Mouse (Mus musculus) E14TG2a.4 (cell line): Measurements from ENCODE around the gene Ier2.

Experiments used
- H3K27me3 ChIP-seq: 2 replicates; pipeline ENCODE4 v1.6.1; 2014; ENCODE audit warnings: low read length, control low read depth; ENCODE audit not compliant: insufficient read depth
- H3K36me3 ChIP-seq: 2 replicates; pipeline ENCODE4 v1.6.1; 2014; ENCODE audit warnings: low read length, control low read depth; ENCODE audit not compliant: insufficient read depth
- H3K4me1 ChIP-seq: replicated peaks from 2 replicates; pipeline ENCODE4 v1.6.1; 2014; ENCODE audit warnings: low read depth, low read length, control low read depth
- H3K4me3 ChIP-seq: replicated peaks from 2 replicates; pipeline ENCODE4 v1.5.1; 2014; ENCODE audit warnings: mild to moderate bottlenecking, low read length
- H3K9me3 ChIP-seq: 2 replicates; pipeline ENCODE4 v1.6.1; 2014; ENCODE audit warnings: low read length, control low read depth
- CTCF ChIP-seq: conservative IDR thresholded peaks from 2 replicates; pipeline ENCODE4 v1.5.1; 2014; ENCODE audit warnings: low read length
- NANOG ChIP-seq: IDR thresholded peaks from 2 replicates; pipeline ENCODE4 v1.6.1; 2014; ENCODE audit warnings: borderline replicate concordance, low read length, mixed read lengths
- POU5F1 ChIP-seq: IDR thresholded peaks from 2 replicates; pipeline ENCODE4 v1.6.1; 2014; ENCODE audit warnings: low read length, borderline replicate concordance

Ier2 gene

GRCm38 (mm10) chr8:84706610-84707266 lies 44.1 kb upstream of the Ier2 start:
- Histone ChIP-seq H3K9me3 (no peaks in the 10 kb centered on the region), H3K36me3 (no peaks in the 10 kb centered on the region), H3K4me3 (peak overlapping the region; percentile 66), H3K27me3 (peaks cover 80% of the 10 kb centered on the region), H3K4me1 (peaks cover 56% of the 10 kb centered on the region)
- TF ChIP-seq CTCF (no peak), NANOG (no peak), POU5F1 (no peak)

- TF ChIP-seq POU5F1 (no peak), NANOG (no peak), CTCF (no peak)
- no peaks in the 10 kb centered on the region for H3K36me3 ChIP-seq
- no peaks in the 10 kb centered on the region for H3K9me3 ChIP-seq
- peak overlapping the region; percentile 65; the same call in 1 of the 2 replicates for H3K4me3 ChIP-seq
- peaks cover 78% of the 10 kb centered on the region for H3K27me3 ChIP-seq
- peaks cover 57% of the 10 kb centered on the region for H3K4me1 ChIP-seq
These were observed 43.3 kb upstream of the Ier2 start for GRCm38 (mm10) chr8:84705960-84706359.

GRCm38 (mm10) chr8:84704867-84705831 lies 42.5 kb upstream of the Ier2 start:
- H3K4me3 ChIP-seq, result peak overlapping the region; percentile 65
- peaks cover 2% of the 10 kb centered on the region for H3K36me3 ChIP-seq
- H3K9me3 ChIP-seq, result no peaks in the 10 kb centered on the region
- H3K4me1 ChIP-seq, result peaks cover 63% of the 10 kb centered on the region
- TF ChIP-seq NANOG (no peak), CTCF (no peak), POU5F1 (no peak)
- H3K27me3 ChIP-seq, result peaks cover 77% of the 10 kb centered on the region

- H3K36me3 ChIP-seq, result peaks cover 10% of the 10 kb centered on the region
- H3K27me3 ChIP-seq, result peaks cover 77% of the 10 kb centered on the region
- H3K9me3 ChIP-seq, result no peaks in the 10 kb centered on the region
- peaks cover 71% of the 10 kb centered on the region for H3K4me1 ChIP-seq
- no peak for TF ChIP-seq POU5F1
- peak; percentile 74 for TF ChIP-seq CTCF
- H3K4me3 ChIP-seq, result peak overlapping the region; percentile 72
These were observed 41.7 kb upstream of the Ier2 start for GRCm38 (mm10) chr8:84704356-84704755.

GRCm38 (mm10) chr8:84703466-84704249 lies 41.0 kb upstream of the Ier2 start:
- TF ChIP-seq NANOG (no peak), CTCF (no peak), POU5F1 (no peak)
- H3K9me3 ChIP-seq, result no peaks in the 10 kb centered on the region
- H3K27me3 ChIP-seq, result peaks cover 72% of the 10 kb centered on the region

GRCm38 (mm10) chr8:84702963-84703465 lies 40.4 kb upstream of the Ier2 start:
- peaks cover 23% of the 10 kb centered on the region for H3K36me3 ChIP-seq
- TF ChIP-seq CTCF, result no peak
- H3K9me3 ChIP-seq, result no peaks in the 10 kb centered on the region
- no peak overlapping the region for H3K4me3 ChIP-seq
- peaks cover 69% of the 10 kb centered on the region for H3K4me1 ChIP-seq
- H3K27me3 ChIP-seq, result peaks cover 67% of the 10 kb centered on the region

More at GRCm38 (mm10) chr8:84703466-84704249, 41.0 kb upstream of the Ier2 start:
- Histone ChIP-seq H3K4me1 (peaks cover 71% of the 10 kb centered on the region), H3K36me3 (peaks cover 17% of the 10 kb centered on the region), H3K4me3 (peak overlapping the region; percentile 72)

GRCm38 (mm10) chr8:84702561-84702960 lies 39.9 kb upstream of the Ier2 start:
- no peak overlapping the region for H3K4me3 ChIP-seq
- peaks cover 62% of the 10 kb centered on the region for H3K27me3 ChIP-seq
- peaks cover 67% of the 10 kb centered on the region for H3K4me1 ChIP-seq
- no peak for TF ChIP-seq CTCF
- no peak for TF ChIP-seq POU5F1
- H3K9me3 ChIP-seq, result no peaks in the 10 kb centered on the region
- H3K36me3 ChIP-seq, result peaks cover 28% of the 10 kb centered on the region
